Mouse (Mus musculus) adipocyte (in vitro differentiated cells): ENCODE results near the gene Cdh7.
"Not testable (repeated sequence)": the region's sequence is repeated elsewhere in the genome, so short reads cannot be mapped to it uniquely, and the experiment has no call there.

Source experiments
- DNase-seq: peaks from one replicate; pipeline ENCODE4 v3.0.0-alpha.2; 2016; ENCODE audit warnings: low spot score

Cdh7 gene

DNA sequence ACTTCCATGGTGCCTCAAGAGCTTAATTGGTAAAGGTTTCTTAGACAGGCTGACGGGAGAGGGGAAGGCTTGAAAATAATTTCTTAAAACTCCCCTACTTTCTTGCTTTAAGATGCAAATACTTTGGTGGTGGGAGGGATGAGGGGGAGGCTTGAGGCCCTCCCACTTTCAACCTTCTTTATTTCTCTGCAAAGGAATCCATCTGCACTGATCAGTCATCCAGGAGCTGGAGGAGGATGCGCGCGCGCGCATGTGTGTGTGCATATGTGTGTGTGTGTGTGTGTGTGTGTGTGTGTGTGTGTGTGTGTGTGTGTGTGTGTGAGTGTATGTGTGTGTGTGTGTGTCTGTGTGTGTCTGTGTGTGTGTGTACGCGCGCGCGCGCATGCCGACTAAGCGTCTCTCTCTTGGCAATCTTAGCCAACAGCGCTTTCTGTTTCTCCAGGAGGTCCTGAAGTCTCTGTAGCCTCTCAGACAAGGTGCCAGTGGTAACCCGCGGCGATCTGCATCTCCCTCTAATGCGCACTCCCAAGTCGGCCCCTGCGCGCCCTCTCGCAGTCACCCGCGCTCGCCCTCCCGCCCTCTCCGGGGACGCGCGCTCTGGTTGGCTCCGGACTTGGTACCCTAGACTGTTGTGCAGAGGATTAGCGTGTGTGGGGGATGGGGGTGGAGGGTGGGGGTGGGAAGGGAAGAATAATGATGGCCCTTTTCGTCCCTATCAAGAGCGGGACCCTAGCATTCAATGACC, at the start of gene Cdh7:
TSS of gene Cdh7 (plus strand) at position 368 of the 745 bp plus-strand sequence.
- no peak for DNase-seq

DNA sequence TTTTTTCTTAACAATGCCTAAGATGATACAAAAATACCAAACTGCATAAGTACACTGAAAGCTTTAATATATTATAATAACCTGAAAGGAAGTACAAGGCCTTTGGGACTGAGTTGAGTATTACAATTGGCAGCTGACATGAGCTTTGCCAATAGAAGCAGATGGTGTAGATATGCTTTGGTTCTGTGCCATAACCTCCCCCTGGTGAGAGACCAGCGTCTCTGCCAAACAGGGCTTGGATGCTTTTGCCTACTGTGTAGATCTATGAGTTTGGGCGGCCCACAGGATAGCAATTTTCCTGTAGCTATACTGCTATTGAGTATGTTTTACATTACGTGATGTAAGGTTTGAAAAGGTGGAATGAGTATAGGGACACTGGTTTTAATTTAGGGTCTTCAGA, 49.6 kb upstream of the Cdh7 start:
- no peak for DNase-seq

DNA sequence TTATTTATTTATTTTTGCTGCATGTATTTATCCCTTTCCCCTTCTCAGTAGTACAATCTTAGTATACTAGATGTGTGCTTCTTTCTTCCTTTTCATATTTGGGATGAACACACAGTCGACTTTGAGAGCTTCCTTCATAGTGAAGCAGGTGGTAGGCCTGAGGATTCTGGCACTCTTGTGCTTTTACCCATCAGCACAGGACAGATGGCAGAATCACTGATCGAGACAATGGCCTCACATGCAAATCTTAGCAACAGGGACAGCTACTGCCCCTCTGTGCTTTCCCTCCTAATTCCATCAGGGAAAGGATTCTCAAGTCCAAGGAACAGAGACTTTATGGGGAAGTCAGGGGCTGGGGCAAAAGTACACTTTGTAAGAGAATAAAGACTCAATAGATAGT, 33.7 kb upstream of the Cdh7 start:
- DNase-seq, result no peak

DNA sequence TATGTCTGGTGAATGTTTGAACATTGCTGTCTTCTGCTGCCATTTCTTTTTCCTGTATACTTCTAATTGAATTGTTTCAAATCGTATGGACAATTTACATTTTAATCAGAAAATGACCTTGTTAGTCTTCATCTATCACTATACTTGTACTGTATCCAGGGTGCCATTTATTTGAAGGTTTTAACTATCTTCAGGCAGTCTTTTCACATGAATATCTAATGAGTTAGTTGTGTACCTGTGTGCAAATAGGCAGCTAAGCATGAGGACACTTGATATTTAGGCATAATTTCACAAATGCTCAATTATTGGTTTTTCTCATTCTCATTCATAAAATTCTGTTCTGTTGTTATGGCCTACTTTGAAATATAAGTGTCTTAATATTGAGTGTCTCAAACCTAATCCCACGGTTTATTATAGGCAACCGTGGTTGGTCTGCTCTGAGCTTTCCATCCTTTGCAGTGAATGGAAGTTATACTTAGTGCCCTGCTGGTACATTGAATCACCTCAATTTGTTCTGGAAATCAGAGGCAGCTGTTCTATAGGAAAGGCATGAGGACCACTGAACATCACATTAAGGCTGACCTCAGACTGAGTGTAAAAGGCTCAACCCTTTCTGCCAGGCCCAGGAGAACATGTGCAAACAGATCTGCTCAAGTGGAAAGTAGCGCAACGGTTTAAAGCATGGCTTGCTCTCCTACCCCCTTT, 10.4 kb upstream of the Cdh7 start:
- DNase-seq, result no peak

DNA sequence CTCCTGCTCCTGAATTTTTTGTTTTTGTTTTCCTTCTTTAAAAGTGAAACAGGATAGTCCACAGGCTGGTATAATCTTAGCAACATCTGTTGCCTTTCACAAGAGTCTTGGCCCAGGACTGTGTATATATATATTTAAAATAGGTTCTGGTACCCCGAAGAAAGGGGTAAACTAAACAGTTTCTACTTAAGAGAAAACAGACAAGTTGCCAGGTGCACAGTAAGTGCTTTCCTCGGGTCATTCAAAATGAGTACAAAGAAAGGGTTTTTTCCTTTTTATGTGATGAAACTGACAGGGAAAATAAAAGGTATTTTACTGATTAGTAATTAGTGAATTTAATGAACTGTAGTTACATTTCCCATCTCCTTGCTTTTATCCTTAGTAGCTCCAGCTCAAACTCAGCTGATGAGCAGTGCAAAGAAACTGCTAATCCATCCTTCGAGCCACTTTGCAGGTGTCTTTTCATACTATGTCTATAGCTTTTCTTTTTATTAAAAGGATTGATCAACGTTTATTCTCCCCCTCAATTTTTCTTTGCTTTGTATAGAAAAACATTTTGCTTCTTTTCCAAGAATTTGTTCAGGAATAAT, 9.7 kb upstream of the Cdh7 start:
- DNase-seq, result no peak

DNA sequence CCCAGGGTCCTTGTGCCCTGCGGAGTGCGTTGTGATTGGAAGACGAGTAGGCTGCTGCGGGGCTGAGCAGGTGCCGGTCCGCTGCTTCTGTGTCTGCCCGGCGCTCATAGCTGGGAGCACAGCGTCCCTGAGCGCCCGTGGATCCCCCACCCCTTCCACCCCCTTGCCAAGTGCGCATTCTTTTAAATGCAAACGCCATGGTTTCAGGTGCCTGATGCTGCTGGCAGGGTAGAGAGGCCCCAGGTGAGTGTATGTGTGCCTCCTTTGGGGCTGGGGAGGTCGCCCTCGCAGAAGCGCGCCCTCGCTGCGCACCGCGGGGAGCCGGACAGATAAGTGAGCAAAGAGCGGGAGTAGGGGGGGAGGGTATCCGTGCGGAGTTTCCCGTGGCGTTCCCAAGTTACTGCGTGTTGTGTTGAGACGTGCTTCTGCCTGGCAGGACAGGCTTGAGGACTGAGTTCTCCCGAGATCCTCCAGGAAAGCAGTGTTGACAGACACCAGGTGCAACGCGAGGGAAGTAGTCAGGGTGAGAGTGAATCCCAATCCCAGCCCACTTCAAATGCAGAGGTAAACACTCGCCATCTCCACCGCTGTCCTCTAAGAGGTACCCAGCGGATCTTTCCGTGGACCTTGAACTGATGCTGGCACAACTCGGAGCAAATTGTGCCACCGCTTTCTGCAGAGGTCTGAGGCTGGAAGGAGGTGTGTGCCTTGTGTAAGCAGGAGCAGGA, 742 bp downstream of the Cdh7 start:
- no peak for DNase-seq

DNA sequence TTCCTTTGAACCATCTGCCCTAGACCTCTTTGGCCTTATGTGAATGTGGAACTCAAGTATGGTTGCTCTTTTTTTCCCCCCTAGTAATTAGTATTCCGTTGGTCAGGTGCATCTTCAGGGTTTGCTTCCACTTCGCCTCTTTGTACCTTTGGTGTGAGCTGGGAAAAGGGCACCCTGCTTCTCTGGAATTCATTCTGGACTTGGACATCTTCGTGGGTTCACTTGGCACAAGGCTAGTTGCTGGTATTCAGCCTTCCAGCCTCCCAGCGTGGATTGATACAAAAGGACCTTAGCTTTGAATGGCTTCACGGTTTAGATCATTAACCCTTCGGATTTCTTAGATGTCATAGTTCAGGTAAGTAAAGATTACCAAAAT, 1.3 kb downstream of the Cdh7 start:
- no peak for DNase-seq

DNA sequence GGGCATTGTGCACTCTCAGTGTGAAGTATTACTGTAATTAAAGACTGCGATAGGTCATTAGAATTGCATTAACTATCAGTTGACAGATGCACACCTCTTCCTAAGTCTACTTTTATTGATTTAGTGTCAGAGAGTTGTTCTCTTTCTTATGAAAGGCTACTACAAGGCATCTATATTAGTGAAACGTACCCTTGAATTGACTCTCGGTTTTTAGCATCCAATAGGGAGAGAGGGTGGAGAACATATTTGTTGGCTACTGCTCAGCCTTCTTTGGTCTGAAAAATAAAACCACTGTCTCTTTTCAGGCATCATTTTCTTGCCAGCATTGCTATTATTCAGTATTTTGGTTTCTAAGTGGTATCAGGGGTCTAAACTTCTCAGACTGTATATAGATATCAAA, 2.5 kb downstream of the Cdh7 start:
- DNase-seq, result no peak

DNA sequence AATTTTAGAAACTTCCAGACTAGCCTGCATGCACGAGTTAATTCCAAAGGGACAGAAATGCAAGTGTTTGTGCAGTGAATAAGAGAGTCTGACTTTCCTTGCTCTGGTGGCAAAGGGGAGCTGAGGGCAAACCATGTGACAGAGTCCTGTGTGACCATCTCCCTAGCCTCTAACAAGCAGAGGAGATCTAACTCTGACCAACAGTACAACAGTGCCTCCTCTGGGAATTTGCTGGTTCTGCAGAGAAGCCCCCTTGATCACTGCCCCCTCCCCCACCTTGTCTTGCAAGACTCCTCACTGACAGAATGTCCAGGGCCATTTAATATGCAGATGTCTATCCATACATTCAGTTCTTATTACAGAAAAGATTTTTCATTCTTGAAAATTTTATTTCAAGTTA, 3.2 kb downstream of the Cdh7 start:
- no peak for DNase-seq

DNA sequence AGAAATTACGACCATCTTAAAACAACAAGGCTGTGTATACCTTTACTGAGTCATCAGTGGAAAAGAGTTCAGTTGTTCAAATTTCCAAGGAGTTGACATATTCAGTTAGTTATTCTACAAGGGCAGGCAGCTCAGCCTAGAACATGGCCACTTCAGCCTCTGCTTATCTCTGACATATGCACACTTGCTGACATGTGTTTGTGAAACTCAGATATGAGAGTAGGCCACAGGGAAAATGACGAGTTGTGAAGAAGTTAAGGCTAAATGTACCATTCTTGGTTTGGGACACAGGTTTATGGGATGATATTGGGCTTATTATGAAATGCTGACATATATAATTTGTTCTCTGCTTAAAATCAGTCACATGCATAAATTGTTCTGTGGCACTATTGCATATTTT, 7.3 kb downstream of the Cdh7 start:
- DNase-seq, result no peak

DNA sequence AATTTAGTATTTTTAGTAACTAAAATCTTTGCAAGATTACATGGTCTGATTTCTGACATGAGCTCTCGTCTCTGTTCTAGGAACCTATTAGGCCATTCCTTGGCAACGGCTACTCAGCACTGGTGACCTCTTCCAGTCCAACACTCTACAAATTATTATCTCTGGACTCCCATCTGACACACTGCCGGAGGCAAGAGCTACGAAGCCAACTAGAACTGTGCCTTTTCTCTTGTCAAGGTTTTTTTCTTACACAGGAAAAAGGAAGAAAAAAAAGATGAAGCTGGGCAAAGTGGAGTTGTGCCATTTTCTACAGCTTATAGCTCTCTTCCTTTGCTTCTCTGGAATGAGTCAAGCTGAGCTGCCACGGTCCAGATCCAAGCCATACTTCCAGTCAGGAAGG, 11.7 kb downstream of the Cdh7 start:
- no peak for DNase-seq

DNA sequence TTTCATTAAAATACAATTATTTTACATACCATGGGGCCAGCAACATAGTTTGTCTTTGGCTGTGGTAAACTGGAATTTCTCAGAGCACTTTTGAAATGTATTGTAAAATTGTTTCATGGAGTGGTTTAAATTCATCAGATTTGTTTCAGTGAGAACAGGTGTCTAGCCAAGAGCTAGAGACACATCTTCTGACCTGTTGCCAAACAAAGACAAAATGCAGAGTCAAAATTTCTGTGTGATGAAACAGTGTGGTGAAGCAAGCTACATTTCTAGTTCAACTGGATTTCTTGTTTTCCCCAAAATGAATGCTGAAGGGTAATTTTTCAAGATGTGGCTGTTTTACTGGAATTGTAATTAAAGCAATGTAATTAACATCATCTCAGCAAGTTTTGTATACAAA, 22.2 kb downstream of the Cdh7 start:
- DNase-seq, result no peak

DNA sequence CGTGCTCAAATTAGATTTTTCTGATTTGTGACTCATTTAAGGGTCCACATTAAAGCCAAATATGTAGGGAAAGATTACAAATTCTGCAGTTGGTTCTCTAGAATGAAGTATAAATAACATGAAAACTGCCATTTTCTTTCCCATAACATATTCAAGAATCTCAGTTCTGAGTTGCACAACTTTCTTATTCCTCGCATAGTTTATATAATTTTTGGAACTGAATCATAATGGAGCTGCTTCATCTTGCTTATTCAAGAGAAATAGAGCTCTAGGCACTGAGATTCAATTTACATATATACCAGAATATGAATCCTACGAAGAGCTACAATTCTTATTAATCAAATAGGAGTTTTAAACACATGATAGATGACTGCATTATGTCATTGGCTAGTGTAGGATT, 22.8 kb downstream of the Cdh7 start:
- DNase-seq, result no peak

DNA sequence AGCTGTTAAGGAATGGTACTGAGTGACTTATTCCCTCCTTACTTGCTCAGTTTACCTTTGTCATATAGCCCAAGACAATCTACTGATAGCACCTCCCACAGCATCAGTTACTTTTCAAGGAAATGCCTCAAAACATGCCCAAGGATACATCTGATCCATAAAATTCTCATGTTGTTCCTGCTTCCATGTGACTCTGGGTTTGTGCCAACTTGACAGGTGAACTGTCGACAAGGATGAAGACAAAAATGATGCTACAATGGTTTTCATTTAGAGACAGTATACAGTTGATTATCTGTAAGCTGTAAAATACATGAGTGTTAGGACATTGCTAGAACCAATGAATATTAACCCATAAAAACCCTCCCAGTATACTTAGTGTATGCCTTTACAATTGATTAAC, 29.9 kb downstream of the Cdh7 start:
- DNase-seq, result no peak

DNA sequence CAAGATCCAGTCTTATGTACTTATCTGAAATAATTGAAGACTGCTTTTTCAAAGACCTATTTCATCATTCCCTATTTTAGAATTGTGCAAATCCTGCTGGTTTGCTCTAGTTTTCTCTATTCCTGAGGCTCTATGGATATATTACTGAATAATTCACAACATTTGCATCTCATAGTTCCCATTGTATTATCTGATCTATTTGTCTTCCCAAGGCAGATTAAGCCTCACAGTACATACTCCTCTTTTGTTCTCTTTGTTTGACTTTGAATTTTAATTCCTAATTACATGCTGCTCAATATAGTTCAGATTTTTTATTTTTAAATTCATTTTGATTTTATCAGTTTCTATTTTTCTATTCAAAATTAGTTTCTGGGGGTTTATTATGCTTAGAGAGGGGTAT, 74.1 kb downstream of the Cdh7 start:
- DNase-seq, result no peak

DNA sequence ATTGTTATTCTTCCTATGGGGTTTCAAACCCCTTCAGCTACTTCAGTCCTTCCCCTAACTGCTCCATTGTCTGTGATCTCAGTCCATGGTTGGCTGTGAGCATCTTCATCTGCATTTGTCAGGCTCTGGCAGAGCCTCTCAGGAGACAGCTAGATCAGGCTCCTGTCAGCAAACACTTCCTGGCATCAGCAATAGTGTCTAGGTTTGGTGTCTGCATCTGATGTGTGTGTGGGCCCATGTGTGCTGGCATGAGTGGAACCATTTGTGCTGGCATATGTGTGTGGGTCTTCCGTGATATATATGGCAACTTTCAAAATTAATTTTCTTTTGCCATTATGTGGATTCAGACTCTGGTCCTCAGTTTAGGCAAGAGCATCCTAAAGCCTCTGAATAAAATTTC, 85.2 kb downstream of the Cdh7 start:
- DNase-seq, result no peak

DNA sequence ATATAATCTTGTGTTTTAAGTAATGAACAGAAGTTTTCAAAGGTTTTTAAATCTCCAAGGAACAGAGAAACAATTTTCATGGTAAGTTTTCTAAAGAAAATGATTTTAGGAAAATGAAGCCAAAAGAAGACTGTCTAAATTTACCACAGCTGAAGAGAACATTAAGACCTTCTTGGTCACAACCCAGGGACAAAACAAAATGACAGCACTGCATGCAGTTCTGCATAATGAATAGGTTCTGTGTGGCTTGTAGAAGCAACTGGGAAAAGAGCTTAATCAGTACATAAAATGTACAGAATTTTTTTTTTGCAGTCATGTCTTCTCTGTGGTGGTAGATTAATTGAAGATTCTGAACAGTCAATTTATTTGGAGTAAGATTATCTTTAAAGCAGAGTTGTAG, 96.2 kb downstream of the Cdh7 start:
- no peak for DNase-seq

DNA sequence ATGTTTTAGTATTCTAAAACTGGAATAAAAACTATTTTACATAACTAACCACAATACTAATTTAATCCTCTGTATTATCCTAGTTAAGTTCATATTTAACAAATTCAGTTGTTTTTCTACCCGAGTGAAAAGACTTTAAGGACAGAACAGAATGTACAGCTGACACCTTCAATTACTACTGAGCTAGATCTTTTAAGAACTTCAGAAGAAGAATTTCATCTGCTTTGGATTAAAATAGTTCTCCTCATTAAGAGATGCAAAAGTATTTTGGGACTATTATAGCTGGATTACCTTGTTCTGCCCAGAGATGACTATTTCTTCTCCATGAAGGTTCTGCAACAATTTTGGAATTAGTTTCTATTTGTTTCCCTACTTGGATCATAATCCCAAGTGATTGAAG, 135.8 kb downstream of the Cdh7 start:
- no peak for DNase-seq

DNA sequence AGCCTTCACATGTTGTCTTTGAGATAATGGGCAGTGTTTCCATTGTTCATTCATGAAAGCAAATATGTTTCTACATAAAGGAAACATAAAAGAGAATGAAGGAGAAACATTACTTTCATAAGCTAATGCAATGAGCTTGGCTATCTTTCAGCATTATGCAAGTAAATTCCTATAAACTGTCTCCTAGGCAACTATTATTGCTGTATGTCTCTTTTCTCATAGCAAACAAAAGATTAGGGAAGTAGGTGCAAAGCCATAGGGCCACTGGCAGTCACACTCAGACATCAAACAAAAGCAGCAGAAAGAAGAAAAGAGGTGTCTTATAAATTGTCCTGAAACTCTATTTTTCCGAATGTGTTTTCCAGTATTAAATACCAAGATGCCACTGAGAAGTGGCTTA, 136.6 kb downstream of the Cdh7 start:
- no peak for DNase-seq

DNA sequence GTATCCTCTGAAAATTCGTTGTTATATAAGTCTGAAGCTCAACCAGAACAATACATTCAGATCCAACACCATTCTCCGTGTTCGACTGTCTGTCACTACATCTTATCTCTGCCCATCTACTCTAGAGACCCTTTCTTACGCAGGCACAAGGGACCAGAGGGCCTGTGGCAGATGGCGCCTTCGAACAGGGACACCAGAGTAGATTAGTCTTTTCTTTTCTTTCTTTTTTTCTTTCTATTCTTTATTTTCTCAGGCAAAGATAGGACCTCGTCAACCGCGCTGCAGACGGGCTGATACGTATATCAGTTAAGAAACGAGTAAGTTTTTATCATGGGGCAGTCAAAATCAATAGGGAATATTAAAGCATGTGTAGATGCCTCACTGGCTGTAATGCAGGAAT, 189.2 kb downstream of the Cdh7 start:
- not testable (repeated sequence) for DNase-seq
